Mouse (Mus musculus): Measurements from ENCODE around the gene Fcrla. TPM values are rescaled to one million over a fixed set of nuclear protein-coding genes. Genes with fewer than 3 reads are reported as not detected.

Gene Fcrla
- total RNA-seq, 1 experiment = not detected

DNA sequence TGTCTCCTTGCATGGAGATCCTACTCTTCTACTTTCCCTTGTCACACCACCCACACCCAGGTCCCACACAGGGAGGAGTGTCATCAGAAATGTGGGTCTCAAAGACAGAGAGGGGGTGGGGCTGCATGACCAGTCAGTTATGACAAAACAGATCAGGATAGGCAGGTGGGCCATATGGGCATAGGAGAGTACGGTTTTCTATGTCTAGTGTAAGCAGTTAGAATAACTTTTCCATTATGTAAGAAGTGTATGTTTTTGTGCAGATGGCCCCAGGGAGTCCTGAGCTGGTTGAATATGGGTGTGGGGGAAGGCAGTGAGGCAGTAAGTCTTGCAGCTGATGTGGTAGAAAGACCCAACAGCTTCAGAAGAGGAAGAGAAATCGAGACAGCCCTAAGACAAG, 1.1 kb upstream of the Fcrla start:
- no peak overlapping the region for H3K27ac ChIP-seq (ENCODE audit: insufficient read depth, low read depth, low read length, poor library complexity, severe bottlenecking)
- H3K4me3 ChIP-seq (ENCODE audit: insufficient read depth in 1 of 2, low read depth in 1 of 2, low read length in 2 of 2, poor library complexity in 1 of 2, severe bottlenecking in 1 of 2) = no peak overlapping the region
- H3K9ac ChIP-seq (ENCODE audit: insufficient read depth, low read depth, low read length, poor library complexity, severe bottlenecking) = no peak overlapping the region
- TF ChIP-seq HCFC1 (IDR thresholded peaks at IDR 0.05; ENCODE audit: borderline replicate concordance, insufficient read depth, low read length) (no peak), ZC3H11A (IDR thresholded peaks at IDR 0.05; ENCODE audit: borderline replicate concordance, low read depth, low read length) (no peak), ZNF384 (IDR thresholded peaks at IDR 0.05; ENCODE audit: low read depth, low read length) (no peak), CHD2 (IDR thresholded peaks at IDR 0.05; ENCODE audit: low read depth, low read length) (no peak), MAFK (IDR thresholded peaks at IDR 0.05; ENCODE audit: insufficient read depth, low read depth, low read length) (no peak)
- H3K4me1 ChIP-seq (ENCODE audit: control insufficient read depth in 2 of 2, insufficient read depth in 2 of 2, low read length in 2 of 2, poor library complexity in 1 of 2) = no peaks in the 10 kb centered on the region
- DNase-seq (ENCODE audit: low read depth, low spot score) = no peak
- in situ Hi-C loops (cut with MboI; ENCODE audit: low sequenced_read_pairs in 2 of 2, unreplicated experiment in 2 of 2) = no loop called here
- H3K9me3 ChIP-seq (ENCODE audit: control insufficient read depth, insufficient read depth, low read depth, low read length) = no peaks in the 10 kb centered on the region
- no peaks in the 10 kb centered on the region for H3K36me3 ChIP-seq (ENCODE audit: control insufficient read depth, insufficient read depth, low read length, poor library complexity, severe bottlenecking)

DNA sequence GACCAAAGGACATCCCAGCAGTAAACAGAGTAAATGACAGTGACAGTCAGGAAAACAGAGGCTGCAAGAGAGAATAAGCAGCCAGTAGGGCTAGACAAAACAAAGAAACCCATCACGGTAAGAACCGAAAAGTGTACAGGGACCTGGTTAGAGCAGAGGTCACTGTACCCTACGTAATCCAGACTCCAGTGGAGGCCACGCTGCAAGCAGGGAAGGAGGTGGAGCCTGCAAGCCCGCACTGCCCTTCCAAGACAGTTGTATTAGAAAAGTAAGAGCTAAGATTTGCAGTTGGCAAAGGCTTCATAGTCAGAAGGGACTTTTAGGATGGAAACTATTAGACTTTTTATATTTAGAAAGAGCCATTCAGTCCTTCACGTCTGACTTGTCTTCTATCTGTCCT, 442 bp downstream of the Fcrla start:
- in situ Hi-C loops (cut with MboI; ENCODE audit: low sequenced_read_pairs in 2 of 2, unreplicated experiment in 2 of 2) = no loop called here
- Histone ChIP-seq H3K36me3 (ENCODE audit: control insufficient read depth, insufficient read depth, low read length, poor library complexity, severe bottlenecking) (no peaks in the 10 kb centered on the region), H3K4me1 (ENCODE audit: control insufficient read depth in 2 of 2, insufficient read depth in 2 of 2, low read length in 2 of 2, poor library complexity in 1 of 2) (no peaks in the 10 kb centered on the region), H3K9me3 (ENCODE audit: control insufficient read depth, insufficient read depth, low read depth, low read length) (no peaks in the 10 kb centered on the region), H3K9ac (ENCODE audit: insufficient read depth, low read depth, low read length, poor library complexity, severe bottlenecking) (no peak overlapping the region), H3K4me3 (ENCODE audit: insufficient read depth in 1 of 2, low read depth in 1 of 2, low read length in 2 of 2, poor library complexity in 1 of 2, severe bottlenecking in 1 of 2) (no peak overlapping the region), H3K27ac (ENCODE audit: insufficient read depth, low read depth, low read length, poor library complexity, severe bottlenecking) (no peak overlapping the region)
- DNase-seq (ENCODE audit: low read depth, low spot score) = no peak
- no peak for TF ChIP-seq ZNF384 (IDR thresholded peaks at IDR 0.05; ENCODE audit: low read depth, low read length)
- TF ChIP-seq ZC3H11A (IDR thresholded peaks at IDR 0.05; ENCODE audit: borderline replicate concordance, low read depth, low read length) = no peak
- no peak for TF ChIP-seq MAFK (IDR thresholded peaks at IDR 0.05; ENCODE audit: insufficient read depth, low read depth, low read length)
- no peak for TF ChIP-seq HCFC1 (IDR thresholded peaks at IDR 0.05; ENCODE audit: borderline replicate concordance, insufficient read depth, low read length)
- no peak for TF ChIP-seq CHD2 (IDR thresholded peaks at IDR 0.05; ENCODE audit: low read depth, low read length)

DNA sequence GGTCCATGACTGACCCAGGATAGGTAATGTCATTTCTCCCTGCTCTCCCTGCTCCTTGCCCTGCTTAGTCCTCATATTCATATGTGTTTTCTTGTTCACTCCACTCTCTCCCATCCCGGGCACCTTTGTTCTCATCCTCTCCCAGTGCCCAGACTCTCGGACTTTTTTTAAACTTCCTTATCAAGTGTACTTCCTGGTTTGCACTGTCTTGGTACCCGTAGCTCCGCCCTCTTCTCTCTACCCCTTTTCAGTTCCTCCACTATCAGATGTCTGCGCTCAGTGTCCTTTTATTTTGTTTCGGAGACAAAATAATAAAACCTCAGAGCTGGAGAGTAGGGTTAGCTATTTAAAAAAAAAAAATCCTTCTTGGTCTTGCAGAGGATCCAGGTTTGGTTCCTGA, 2.9 kb downstream of the Fcrla start:
- Histone ChIP-seq H3K9ac (ENCODE audit: insufficient read depth, low read depth, low read length, poor library complexity, severe bottlenecking) (no peak overlapping the region), H3K9me3 (ENCODE audit: control insufficient read depth, insufficient read depth, low read depth, low read length) (no peaks in the 10 kb centered on the region), H3K4me3 (ENCODE audit: insufficient read depth in 1 of 2, low read depth in 1 of 2, low read length in 2 of 2, poor library complexity in 1 of 2, severe bottlenecking in 1 of 2) (no peak overlapping the region), H3K4me1 (ENCODE audit: control insufficient read depth in 2 of 2, insufficient read depth in 2 of 2, low read length in 2 of 2, poor library complexity in 1 of 2) (no peaks in the 10 kb centered on the region), H3K36me3 (ENCODE audit: control insufficient read depth, insufficient read depth, low read length, poor library complexity, severe bottlenecking) (no peaks in the 10 kb centered on the region), H3K27ac (ENCODE audit: insufficient read depth, low read depth, low read length, poor library complexity, severe bottlenecking) (no peak overlapping the region)
- no peak for DNase-seq (ENCODE audit: low read depth, low spot score)
- no peak for TF ChIP-seq HCFC1 (IDR thresholded peaks at IDR 0.05; ENCODE audit: borderline replicate concordance, insufficient read depth, low read length)
- no peak for TF ChIP-seq ZC3H11A (IDR thresholded peaks at IDR 0.05; ENCODE audit: borderline replicate concordance, low read depth, low read length)
- TF ChIP-seq ZNF384 (IDR thresholded peaks at IDR 0.05; ENCODE audit: low read depth, low read length) = no peak
- no peak for TF ChIP-seq MAFK (IDR thresholded peaks at IDR 0.05; ENCODE audit: insufficient read depth, low read depth, low read length)
- no peak for TF ChIP-seq CHD2 (IDR thresholded peaks at IDR 0.05; ENCODE audit: low read depth, low read length)
- in situ Hi-C loops (cut with MboI; ENCODE audit: low sequenced_read_pairs in 2 of 2, unreplicated experiment in 2 of 2) = no loop called here

DNA sequence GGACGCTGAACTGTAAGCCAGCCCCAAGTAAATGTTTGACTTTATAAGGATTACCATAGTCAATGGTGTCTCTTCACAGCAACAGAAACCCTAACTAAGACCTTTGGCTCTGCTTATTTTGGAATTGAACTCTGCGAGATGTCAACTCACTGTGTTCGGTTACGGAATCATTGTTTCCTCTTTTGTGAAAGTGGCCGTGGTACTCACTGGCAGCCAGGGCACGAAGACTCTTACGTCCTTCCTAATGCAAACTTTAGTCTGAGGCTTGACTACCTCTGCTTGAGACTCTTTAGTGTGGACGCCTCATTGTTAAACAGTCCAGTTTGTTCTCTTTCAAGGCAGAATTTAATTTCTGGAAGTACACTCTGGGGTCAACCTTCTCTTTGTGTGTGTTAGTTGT, 8.1 kb downstream of the Fcrla start:
- in situ Hi-C loops (cut with MboI; ENCODE audit: low sequenced_read_pairs in 2 of 2, unreplicated experiment in 2 of 2) = no loop called here
- H3K4me1 ChIP-seq (ENCODE audit: control insufficient read depth in 2 of 2, insufficient read depth in 2 of 2, low read length in 2 of 2, poor library complexity in 1 of 2) = no peaks in the 10 kb centered on the region
- H3K9me3 ChIP-seq (ENCODE audit: control insufficient read depth, insufficient read depth, low read depth, low read length) = no peaks in the 10 kb centered on the region
- no peaks in the 10 kb centered on the region for H3K36me3 ChIP-seq (ENCODE audit: control insufficient read depth, insufficient read depth, low read length, poor library complexity, severe bottlenecking)
- no peak overlapping the region for H3K27ac ChIP-seq (ENCODE audit: insufficient read depth, low read depth, low read length, poor library complexity, severe bottlenecking)
- H3K4me3 ChIP-seq (ENCODE audit: insufficient read depth in 1 of 2, low read depth in 1 of 2, low read length in 2 of 2, poor library complexity in 1 of 2, severe bottlenecking in 1 of 2) = no peak overlapping the region
- H3K9ac ChIP-seq (ENCODE audit: insufficient read depth, low read depth, low read length, poor library complexity, severe bottlenecking) = no peak overlapping the region
- no peak for DNase-seq (ENCODE audit: low read depth, low spot score)
- TF ChIP-seq ZC3H11A (IDR thresholded peaks at IDR 0.05; ENCODE audit: borderline replicate concordance, low read depth, low read length) = no peak
- no peak for TF ChIP-seq HCFC1 (IDR thresholded peaks at IDR 0.05; ENCODE audit: borderline replicate concordance, insufficient read depth, low read length)
- TF ChIP-seq CHD2 (IDR thresholded peaks at IDR 0.05; ENCODE audit: low read depth, low read length) = no peak
- TF ChIP-seq ZNF384 (IDR thresholded peaks at IDR 0.05; ENCODE audit: low read depth, low read length) = no peak
- TF ChIP-seq MAFK (IDR thresholded peaks at IDR 0.05; ENCODE audit: insufficient read depth, low read depth, low read length) = no peak

DNA sequence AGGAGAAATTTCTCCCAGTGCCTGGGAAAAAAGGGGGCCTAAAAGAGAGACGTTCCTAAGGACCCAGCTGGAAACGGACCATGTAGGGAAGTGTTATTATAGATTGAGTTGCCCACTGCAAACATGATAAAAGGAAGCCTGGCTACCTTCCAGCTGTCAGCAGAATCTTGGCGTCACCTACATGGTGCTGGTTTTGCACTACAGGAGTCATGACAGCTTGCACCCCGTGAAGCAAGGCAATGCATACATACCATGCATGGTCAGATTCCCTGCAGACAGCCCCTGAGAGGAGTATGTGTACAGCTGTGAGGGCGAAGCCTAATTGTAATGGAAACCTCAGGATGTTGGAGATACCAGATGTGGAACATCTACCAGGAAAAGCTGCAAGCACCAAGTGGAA, 11.7 kb downstream of the Fcrla start:
- in situ Hi-C loops (cut with MboI; ENCODE audit: low sequenced_read_pairs in 2 of 2, unreplicated experiment in 2 of 2) = no loop called here
- Histone ChIP-seq H3K9ac (ENCODE audit: insufficient read depth, low read depth, low read length, poor library complexity, severe bottlenecking) (no peak overlapping the region), H3K9me3 (ENCODE audit: control insufficient read depth, insufficient read depth, low read depth, low read length) (no peaks in the 10 kb centered on the region), H3K27ac (ENCODE audit: insufficient read depth, low read depth, low read length, poor library complexity, severe bottlenecking) (no peak overlapping the region), H3K4me1 (ENCODE audit: control insufficient read depth in 2 of 2, insufficient read depth in 2 of 2, low read length in 2 of 2, poor library complexity in 1 of 2) (no peaks in the 10 kb centered on the region), H3K36me3 (ENCODE audit: control insufficient read depth, insufficient read depth, low read length, poor library complexity, severe bottlenecking) (no peaks in the 10 kb centered on the region), H3K4me3 (ENCODE audit: insufficient read depth in 1 of 2, low read depth in 1 of 2, low read length in 2 of 2, poor library complexity in 1 of 2, severe bottlenecking in 1 of 2) (no peak overlapping the region)
- DNase-seq (ENCODE audit: low read depth, low spot score) = no peak
- no peak for TF ChIP-seq CHD2 (IDR thresholded peaks at IDR 0.05; ENCODE audit: low read depth, low read length)
- no peak for TF ChIP-seq MAFK (IDR thresholded peaks at IDR 0.05; ENCODE audit: insufficient read depth, low read depth, low read length)
- TF ChIP-seq ZC3H11A (IDR thresholded peaks at IDR 0.05; ENCODE audit: borderline replicate concordance, low read depth, low read length) = no peak
- TF ChIP-seq HCFC1 (IDR thresholded peaks at IDR 0.05; ENCODE audit: borderline replicate concordance, insufficient read depth, low read length) = no peak
- TF ChIP-seq ZNF384 (IDR thresholded peaks at IDR 0.05; ENCODE audit: low read depth, low read length) = no peak

Measured in ES-E14 (cell line).